Mouse (Mus musculus): ENCODE data around the gene Hist1h2ae. TPM values are rescaled to one million over a fixed set of nuclear protein-coding genes. Genes with fewer than 3 reads are reported as not detected.
"Not testable (repeated sequence)": the region's sequence is repeated elsewhere in the genome, so short reads cannot be mapped to it uniquely, and the experiment has no call there.

The Hist1h2ae gene
- polyA plus RNA-seq, 1 experiment from 2014 or later: 11.7 TPM

- Histone ChIP-seq H3K4me3 (ENCODE audit: low read depth, low read length) (peak overlapping the region; percentile 43), H3K4me1 (ENCODE audit: control insufficient read depth, insufficient read depth, low read length) (0 out of 2 replicates have a peak, but pooled peaks cover 3% of the 10 kb centered on the region), H3K4me2 (ENCODE audit: low read depth, low read length) (peak overlapping the region; percentile 77), H3K27ac (ENCODE audit: low read depth, low read length) (peak overlapping the region; percentile 81), H3K9me3 (ENCODE audit: control insufficient read depth, low read length) (no peaks in the 10 kb centered on the region), H3K27me3 (ENCODE audit: control insufficient read depth, insufficient read depth, low read length) (no peaks in the 10 kb centered on the region; the same call in 1 of the 2 replicates), H3K9ac (replicated peaks; ENCODE audit: low read depth, low read length) (peak overlapping the region; percentile 50), H3K36me3 (ENCODE audit: control insufficient read depth, insufficient read depth, low read length) (no peaks in the 10 kb centered on the region)
- peak; percentile 79 for ATAC-seq (ENCODE audit: low read depth)
- under 1% methylated on average over 18 of the region's 18 CpGs for WGBS
Observed at GRCm38 (mm10) chr13:23555839-23556416, 15.1 kb downstream of the Hist1h2ae start.

- Histone ChIP-seq H3K27ac (ENCODE audit: low read depth, low read length) (peak overlapping the region; percentile 81), H3K4me2 (ENCODE audit: low read depth, low read length) (peak overlapping the region; percentile 77), H3K9ac (replicated peaks; ENCODE audit: low read depth, low read length) (peak overlapping the region; percentile 50), H3K4me1 (ENCODE audit: control insufficient read depth, insufficient read depth, low read length) (0 out of 2 replicates have a peak, but pooled peaks cover 3% of the 10 kb centered on the region), H3K27me3 (ENCODE audit: control insufficient read depth, insufficient read depth, low read length) (no peaks in the 10 kb centered on the region; the same call in 1 of the 2 replicates), H3K9me3 (ENCODE audit: control insufficient read depth, low read length) (no peaks in the 10 kb centered on the region), H3K36me3 (ENCODE audit: control insufficient read depth, insufficient read depth, low read length) (no peaks in the 10 kb centered on the region), H3K4me3 (ENCODE audit: low read depth, low read length) (peak overlapping the region; percentile 43)
- ATAC-seq (ENCODE audit: low read depth): peak; percentile 83
- WGBS: under 1% methylated on average over 54 of the region's 54 CpGs
Observed at GRCm38 (mm10) chr13:23554925-23555838, 15.8 kb downstream of the Hist1h2ae start.

GRCm38 (mm10) chr13:23554393-23554792, 16.6 kb downstream of the Hist1h2ae start:
- Histone ChIP-seq H3K36me3 (ENCODE audit: control insufficient read depth, insufficient read depth, low read length) (no peaks in the 10 kb centered on the region), H3K27me3 (ENCODE audit: control insufficient read depth, insufficient read depth, low read length) (no peaks in the 10 kb centered on the region; the same call in 1 of the 2 replicates), H3K4me1 (ENCODE audit: control insufficient read depth, insufficient read depth, low read length) (0 out of 2 replicates have a peak, but pooled peaks cover 3% of the 10 kb centered on the region), H3K4me2 (ENCODE audit: low read depth, low read length) (peak overlapping the region; percentile 77), H3K27ac (ENCODE audit: low read depth, low read length) (peak overlapping the region; percentile 81; the same call in 1 of the 2 replicates), H3K9me3 (ENCODE audit: control insufficient read depth, low read length) (no peaks in the 10 kb centered on the region), H3K4me3 (ENCODE audit: low read depth, low read length) (peak overlapping the region; percentile 43), H3K9ac (replicated peaks; ENCODE audit: low read depth, low read length) (peak overlapping the region; percentile 50; the same call in 1 of the 2 replicates)
- no peak for ATAC-seq (ENCODE audit: low read depth)
- 20% methylated on average over 9 of the region's 9 CpGs for WGBS

- no peaks in the 10 kb centered on the region for H3K36me3 ChIP-seq (ENCODE audit: control insufficient read depth, insufficient read depth, low read length)
- H3K4me1 ChIP-seq (ENCODE audit: control insufficient read depth, insufficient read depth, low read length): 0 out of 2 replicates have a peak, but pooled peaks cover 3% of the 10 kb centered on the region
- no peak for ATAC-seq (ENCODE audit: low read depth)
- no peaks in the 10 kb centered on the region; the same call in 1 of the 2 replicates for H3K27me3 ChIP-seq (ENCODE audit: control insufficient read depth, insufficient read depth, low read length)
- H3K9ac ChIP-seq (replicated peaks; ENCODE audit: low read depth, low read length): no peak within 1 kb of the TSS
- no peak within 1 kb of the TSS; the same call in 1 of the 2 replicates for H3K27ac ChIP-seq (ENCODE audit: low read depth, low read length)
- no peaks in the 10 kb centered on the region for H3K9me3 ChIP-seq (ENCODE audit: control insufficient read depth, low read length)
- no peak within 1 kb of the TSS for H3K4me3 ChIP-seq (ENCODE audit: low read depth, low read length)
- H3K4me2 ChIP-seq (ENCODE audit: low read depth, low read length): peak within 1 kb of the TSS; percentile 77
Observed at GRCm38 (mm10) chr13:23552962-23553361, 18.1 kb downstream of the Hist1h2ae start, which contains the start of gene Hist1h1d. Hist1h1d (plus strand) TSS chr13:23553262.

- peak overlapping the region; percentile 84; the same call in 1 of the 2 replicates for H3K27ac ChIP-seq (ENCODE audit: low read depth, low read length)
- H3K9ac ChIP-seq (replicated peaks; ENCODE audit: low read depth, low read length): no peak overlapping the region
- 0 out of 2 replicates have a peak, but pooled peaks cover 3% of the 10 kb centered on the region for H3K4me1 ChIP-seq (ENCODE audit: control insufficient read depth, insufficient read depth, low read length)
- peak overlapping the region; percentile 52 for H3K4me2 ChIP-seq (ENCODE audit: low read depth, low read length)
- no peaks in the 10 kb centered on the region for H3K36me3 ChIP-seq (ENCODE audit: control insufficient read depth, insufficient read depth, low read length)
- ATAC-seq (ENCODE audit: low read depth): no peak
- no peaks in the 10 kb centered on the region for H3K9me3 ChIP-seq (ENCODE audit: control insufficient read depth, low read length)
- H3K27me3 ChIP-seq (ENCODE audit: control insufficient read depth, insufficient read depth, low read length): no peaks in the 10 kb centered on the region; the same call in 1 of the 2 replicates
- peak overlapping the region; percentile 34 for H3K4me3 ChIP-seq (ENCODE audit: low read depth, low read length)
- 60% methylated on average over 8 of the region's 8 CpGs for WGBS
Observed at GRCm38 (mm10) chr13:23551931-23552914, 18.8 kb downstream of the Hist1h2ae start.

GRCm38 (mm10) chr13:23551146-23551834, 19.7 kb downstream of the Hist1h2ae start, which contains the start of gene Hist1h4f:
Hist1h4f (minus strand) TSS chr13:23551648.
- Histone ChIP-seq H3K27ac (ENCODE audit: low read depth, low read length) (peak within 1 kb of the TSS; percentile 84), H3K4me2 (ENCODE audit: low read depth, low read length) (peak within 1 kb of the TSS; percentile 52), H3K4me3 (ENCODE audit: low read depth, low read length) (peak within 1 kb of the TSS; percentile 34), H3K9ac (replicated peaks; ENCODE audit: low read depth, low read length) (peak within 1 kb of the TSS; percentile 43)
- not testable (repeated sequence) for H3K4me1 ChIP-seq (ENCODE audit: control insufficient read depth, insufficient read depth, low read length); H3K9me3 ChIP-seq (ENCODE audit: control insufficient read depth, low read length); H3K27me3 ChIP-seq (ENCODE audit: control insufficient read depth, insufficient read depth, low read length); H3K36me3 ChIP-seq (ENCODE audit: control insufficient read depth, insufficient read depth, low read length)
- WGBS: 1% methylated on average over 44 of the region's 47 CpGs
- peak; percentile 91 for ATAC-seq (ENCODE audit: low read depth)

GRCm38 (mm10) chr13:23550761-23551145, 20.3 kb downstream of the Hist1h2ae start:
- H3K9ac ChIP-seq (replicated peaks; ENCODE audit: low read depth, low read length): no peak overlapping the region
- no peak for ATAC-seq (ENCODE audit: low read depth)

GRCm38 (mm10) chr13:23546694-23547093, 24.3 kb downstream of the Hist1h2ae start:
- Histone ChIP-seq H3K27me3 (ENCODE audit: control insufficient read depth, insufficient read depth, low read length) (no peaks in the 10 kb centered on the region), H3K4me1 (ENCODE audit: control insufficient read depth, insufficient read depth, low read length) (no peaks in the 10 kb centered on the region), H3K4me2 (ENCODE audit: low read depth, low read length) (no peak overlapping the region), H3K4me3 (ENCODE audit: low read depth, low read length) (no peak overlapping the region), H3K9ac (replicated peaks; ENCODE audit: low read depth, low read length) (no peak overlapping the region), H3K27ac (ENCODE audit: low read depth, low read length) (no peak overlapping the region), H3K36me3 (ENCODE audit: control insufficient read depth, insufficient read depth, low read length) (no peaks in the 10 kb centered on the region), H3K9me3 (ENCODE audit: control insufficient read depth, low read length) (no peaks in the 10 kb centered on the region)
- no peak for ATAC-seq (ENCODE audit: low read depth)
- 86% methylated on average over 5 of the region's 5 CpGs for WGBS

More at GRCm38 (mm10) chr13:23550761-23551145, 20.3 kb downstream of the Hist1h2ae start:
- Histone ChIP-seq H3K27ac (ENCODE audit: low read depth, low read length) (peak overlapping the region; percentile 84), H3K36me3 (ENCODE audit: control insufficient read depth, insufficient read depth, low read length) (no peaks in the 10 kb centered on the region), H3K27me3 (ENCODE audit: control insufficient read depth, insufficient read depth, low read length) (no peaks in the 10 kb centered on the region; the same call in 1 of the 2 replicates), H3K4me3 (ENCODE audit: low read depth, low read length) (peak overlapping the region; percentile 34), H3K4me1 (ENCODE audit: control insufficient read depth, insufficient read depth, low read length) (0 out of 2 replicates have a peak, but pooled peaks cover 3% of the 10 kb centered on the region), H3K9me3 (ENCODE audit: control insufficient read depth, low read length) (no peaks in the 10 kb centered on the region), H3K4me2 (ENCODE audit: low read depth, low read length) (peak overlapping the region; percentile 52)
- 3% methylated on average over 3 of the region's 3 CpGs for WGBS
